Mouse (Mus musculus): ENCODE data around the gene Glrx3. TPM values are rescaled to one million over a fixed set of nuclear protein-coding genes. Genes with fewer than 3 reads are reported as not detected.

The Glrx3 gene
- total and polyA plus RNA-seq, 2 experiments from 2014 or later: 88.1 to 162 TPM

DNA sequence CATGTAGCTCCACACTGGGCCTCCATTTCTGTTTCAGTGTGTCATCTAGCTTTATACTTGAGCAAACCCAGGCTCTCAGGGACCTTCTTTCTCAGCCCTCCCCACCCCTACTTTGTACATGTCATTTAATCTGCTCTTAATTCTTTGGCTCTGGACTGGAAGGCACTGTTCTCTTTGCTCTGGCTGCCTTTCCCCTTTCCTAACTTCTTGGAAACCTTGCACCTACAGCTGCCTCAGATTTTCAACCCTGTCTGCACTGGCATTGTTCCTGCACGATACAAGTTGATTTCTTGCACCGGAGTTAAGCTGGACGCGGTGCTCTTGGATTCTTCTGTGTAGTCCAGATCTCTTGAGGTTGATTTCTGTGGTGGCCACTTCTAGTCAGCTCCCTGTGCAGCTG, 5.5 kb downstream of the Glrx3 start:
- 79% methylated on average over 4 of the region's 4 CpGs for WGBS
- Histone ChIP-seq H3K27me3 (ENCODE audit: control insufficient read depth, insufficient read depth, low read length) (no peaks in the 10 kb centered on the region), H3K4me2 (ENCODE audit: low read depth, low read length) (no peak overlapping the region), H3K4me3 (ENCODE audit: low read depth, low read length) (no peak overlapping the region), H3K36me3 (replicated peaks; ENCODE audit: control insufficient read depth, insufficient read depth, low read length) (peaks cover 10% of the 10 kb centered on the region; the same call in 1 of the 2 replicates), H3K9ac (replicated peaks; ENCODE audit: low read depth, low read length) (no peak overlapping the region), H3K27ac (ENCODE audit: low read depth) (no peak overlapping the region), H3K4me1 (ENCODE audit: control insufficient read depth, insufficient read depth) (peaks cover 21% of the 10 kb centered on the region), H3K9me3 (replicated peaks; ENCODE audit: control insufficient read depth, low read length) (no peaks in the 10 kb centered on the region)
- TF ChIP-seq CTCF (IDR thresholded peaks at IDR 0.05; ENCODE audit: low read depth): no peak
- no peak for TF ChIP-seq EP300 (IDR thresholded peaks at IDR 0.05; ENCODE audit: low read depth)
- DNase-seq (ENCODE audit: low spot score) (no peak), ATAC-seq (ENCODE audit: insufficient read depth, low read depth) (no peak)

DNA sequence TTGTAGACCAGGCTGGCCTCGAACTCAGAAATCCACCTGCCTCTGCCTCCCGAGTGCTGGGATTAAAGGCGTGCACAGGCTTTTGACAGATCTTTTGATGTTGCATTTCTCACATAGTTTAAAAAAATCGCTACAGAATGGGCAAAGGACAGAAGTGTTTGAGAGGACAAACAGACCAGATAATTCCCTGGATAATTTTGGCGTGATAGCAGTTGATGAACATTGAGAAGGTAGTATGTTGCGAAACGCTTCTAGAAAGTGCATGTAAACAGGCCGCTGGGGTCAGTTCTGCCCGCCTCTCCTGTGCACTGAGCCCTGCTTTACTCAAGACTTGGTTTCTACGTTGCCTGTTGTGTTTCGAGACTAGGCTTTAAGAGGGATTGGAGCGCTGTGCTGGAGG, 7.9 kb downstream of the Glrx3 start:
- WGBS: 90% methylated on average over 12 of the region's 12 CpGs
- Histone ChIP-seq H3K27ac (ENCODE audit: low read depth) (no peak overlapping the region), H3K36me3 (replicated peaks; ENCODE audit: control insufficient read depth, insufficient read depth, low read length) (peaks cover 14% of the 10 kb centered on the region; the same call in 1 of the 2 replicates), H3K4me2 (ENCODE audit: low read depth, low read length) (no peak overlapping the region), H3K4me1 (ENCODE audit: control insufficient read depth, insufficient read depth) (peaks cover 6% of the 10 kb centered on the region; the same call in 1 of the 2 replicates), H3K4me3 (ENCODE audit: low read depth, low read length) (no peak overlapping the region), H3K9ac (replicated peaks; ENCODE audit: low read depth, low read length) (no peak overlapping the region), H3K27me3 (ENCODE audit: control insufficient read depth, insufficient read depth, low read length) (no peaks in the 10 kb centered on the region), H3K9me3 (replicated peaks; ENCODE audit: control insufficient read depth, low read length) (no peaks in the 10 kb centered on the region)
- ATAC-seq (ENCODE audit: insufficient read depth, low read depth) (no peak), DNase-seq (ENCODE audit: low spot score) (no peak)
- no peak for TF ChIP-seq CTCF (IDR thresholded peaks at IDR 0.05; ENCODE audit: low read depth)
- TF ChIP-seq EP300 (IDR thresholded peaks at IDR 0.05; ENCODE audit: low read depth): no peak

GRCm38 (mm10) chr7:137461396-137461795, 24.0 kb downstream of the Glrx3 start:
- TF ChIP-seq CTCF (IDR thresholded peaks at IDR 0.05; ENCODE audit: low read depth): no peak
- TF ChIP-seq EP300 (IDR thresholded peaks at IDR 0.05; ENCODE audit: low read depth): no peak
- Histone ChIP-seq H3K27me3 (ENCODE audit: control insufficient read depth, insufficient read depth, low read length) (no peaks in the 10 kb centered on the region), H3K4me2 (ENCODE audit: low read depth, low read length) (no peak overlapping the region), H3K36me3 (replicated peaks; ENCODE audit: control insufficient read depth, insufficient read depth, low read length) (peaks cover 74% of the 10 kb centered on the region), H3K4me3 (ENCODE audit: low read depth, low read length) (no peak overlapping the region), H3K4me1 (ENCODE audit: control insufficient read depth, insufficient read depth) (no peaks in the 10 kb centered on the region), H3K27ac (ENCODE audit: low read depth) (no peak overlapping the region), H3K9me3 (replicated peaks; ENCODE audit: control insufficient read depth, low read length) (no peaks in the 10 kb centered on the region), H3K9ac (replicated peaks; ENCODE audit: low read depth, low read length) (no peak overlapping the region)
- 84% methylated on average over 5 of the region's 5 CpGs for WGBS
- ATAC-seq (ENCODE audit: insufficient read depth, low read depth) (no peak), DNase-seq (ENCODE audit: low spot score) (no peak)

- peaks cover 49% of the 10 kb centered on the region for H3K36me3 ChIP-seq (replicated peaks; ENCODE audit: control insufficient read depth, insufficient read depth, low read length)
- no peak overlapping the region for H3K27ac ChIP-seq (ENCODE audit: low read depth)
- no peak overlapping the region for H3K4me2 ChIP-seq (ENCODE audit: low read depth, low read length)
- H3K4me1 ChIP-seq (ENCODE audit: control insufficient read depth, insufficient read depth): no peaks in the 10 kb centered on the region
- no peaks in the 10 kb centered on the region for H3K9me3 ChIP-seq (replicated peaks; ENCODE audit: control insufficient read depth, low read length)
- ATAC-seq (ENCODE audit: insufficient read depth, low read depth) (no peak), DNase-seq (ENCODE audit: low spot score) (peak; percentile 23)
- 82% methylated on average over 4 of the region's 4 CpGs for WGBS
- no peak for TF ChIP-seq EP300 (IDR thresholded peaks at IDR 0.05; ENCODE audit: low read depth)
- TF ChIP-seq CTCF (IDR thresholded peaks at IDR 0.05; ENCODE audit: low read depth): peak; percentile 59
- H3K4me3 ChIP-seq (ENCODE audit: low read depth, low read length): no peak overlapping the region
- H3K27me3 ChIP-seq (ENCODE audit: control insufficient read depth, insufficient read depth, low read length): no peaks in the 10 kb centered on the region
- H3K9ac ChIP-seq (replicated peaks; ENCODE audit: low read depth, low read length): no peak overlapping the region
These were observed 30.8 kb downstream of the Glrx3 start for GRCm38 (mm10) chr7:137468174-137468573.

- H3K4me2 ChIP-seq (ENCODE audit: low read depth, low read length): no peak overlapping the region
- TF ChIP-seq EP300 (IDR thresholded peaks at IDR 0.05; ENCODE audit: low read depth): no peak
- peak; percentile 15 for TF ChIP-seq CTCF (IDR thresholded peaks at IDR 0.05; ENCODE audit: low read depth)
- H3K27me3 ChIP-seq (ENCODE audit: control insufficient read depth, insufficient read depth, low read length): peaks cover 4% of the 10 kb centered on the region; the same call in 1 of the 2 replicates
- H3K4me3 ChIP-seq (ENCODE audit: low read depth, low read length): no peak overlapping the region
- no peak for DNase-seq (ENCODE audit: low spot score)
- no peaks in the 10 kb centered on the region for H3K9me3 ChIP-seq (replicated peaks; ENCODE audit: control insufficient read depth, low read length)
- no peak for ATAC-seq (ENCODE audit: insufficient read depth, low read depth)
- peaks cover 23% of the 10 kb centered on the region for H3K36me3 ChIP-seq (replicated peaks; ENCODE audit: control insufficient read depth, insufficient read depth, low read length)
- no peaks in the 10 kb centered on the region for H3K4me1 ChIP-seq (ENCODE audit: control insufficient read depth, insufficient read depth)
- no peak overlapping the region for H3K9ac ChIP-seq (replicated peaks; ENCODE audit: low read depth, low read length)
- H3K27ac ChIP-seq (ENCODE audit: low read depth): no peak overlapping the region
- WGBS: 62% methylated on average over 7 of the region's 7 CpGs
These were observed 34.2 kb downstream of the Glrx3 start for GRCm38 (mm10) chr7:137471431-137472120.

GRCm38 (mm10) chr7:137472149-137472548, 34.7 kb downstream of the Glrx3 start:
- Histone ChIP-seq H3K4me1 (ENCODE audit: control insufficient read depth, insufficient read depth) (no peaks in the 10 kb centered on the region), H3K27ac (ENCODE audit: low read depth) (no peak overlapping the region), H3K27me3 (ENCODE audit: control insufficient read depth, insufficient read depth, low read length) (peaks cover 4% of the 10 kb centered on the region; the same call in 1 of the 2 replicates), H3K9me3 (replicated peaks; ENCODE audit: control insufficient read depth, low read length) (no peaks in the 10 kb centered on the region), H3K4me2 (ENCODE audit: low read depth, low read length) (no peak overlapping the region), H3K9ac (replicated peaks; ENCODE audit: low read depth, low read length) (no peak overlapping the region), H3K4me3 (ENCODE audit: low read depth, low read length) (no peak overlapping the region), H3K36me3 (replicated peaks; ENCODE audit: control insufficient read depth, insufficient read depth, low read length) (peaks cover 19% of the 10 kb centered on the region)
- WGBS: 74% methylated on average over 6 of the region's 6 CpGs
- ATAC-seq (ENCODE audit: insufficient read depth, low read depth): no peak
- no peak for TF ChIP-seq EP300 (IDR thresholded peaks at IDR 0.05; ENCODE audit: low read depth)
- no peak for TF ChIP-seq CTCF (IDR thresholded peaks at IDR 0.05; ENCODE audit: low read depth)
- DNase-seq (ENCODE audit: low spot score): no peak

Data from heart, postnatal 0 days (tissue).